Mouse (Mus musculus): Measurements from ENCODE around the gene Mbnl3. TPM values are rescaled to one million over a fixed set of nuclear protein-coding genes. Genes with fewer than 3 reads are reported as not detected.

Mbnl3 gene
- 12.3 and 14.0 TPM in 2 replicates for polyA plus RNA-seq (2015; fragmentation: Nextera tagmentation; extraction: Ambion mirVana)

DNA sequence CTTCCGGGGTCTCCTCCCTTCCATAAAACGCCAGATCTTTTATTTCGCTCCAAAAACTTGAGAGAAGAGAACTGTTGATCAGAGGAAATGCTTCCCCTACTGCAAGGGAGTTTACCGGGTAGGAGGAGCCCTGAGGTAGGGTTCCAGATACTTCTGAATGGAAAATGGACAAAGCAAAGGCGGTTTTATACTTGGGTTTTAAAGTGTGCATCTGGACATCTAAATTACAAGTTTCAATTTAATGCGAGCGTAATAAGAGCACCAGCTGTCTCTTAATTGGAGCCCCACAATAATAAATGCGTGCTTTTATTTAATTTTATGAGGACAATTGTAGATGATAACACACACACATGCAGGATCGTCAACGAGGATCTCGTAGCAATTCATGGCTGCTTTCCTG, at the start of gene Mbnl3:
Mbnl3 (minus strand) TSS at position 101 of the 400 bp plus-strand sequence.
- Histone ChIP-seq H3K27ac (peak within 1 kb of the TSS; percentile 87), H3K4me1 (no peaks in the 10 kb centered on the region), H3K9me3 (no peaks in the 10 kb centered on the region), H3K27me3 (peaks cover 7% of the 10 kb centered on the region; the same call in 1 of the 2 replicates), H3K9ac (peak within 1 kb of the TSS; percentile 39), H3K36me3 (no peaks in the 10 kb centered on the region), H3K4me2 (peak within 1 kb of the TSS; percentile 64), H3K4me3 (peak within 1 kb of the TSS; percentile 56)
- 31% methylated on average over 11 of the region's 11 CpGs for whole genome bisulfite sequencing
- ATAC-seq (ENCODE audit: insufficient number of reproducible peaks, low FRiP score, low TSS enrichment, low read depth): no peak

DNA sequence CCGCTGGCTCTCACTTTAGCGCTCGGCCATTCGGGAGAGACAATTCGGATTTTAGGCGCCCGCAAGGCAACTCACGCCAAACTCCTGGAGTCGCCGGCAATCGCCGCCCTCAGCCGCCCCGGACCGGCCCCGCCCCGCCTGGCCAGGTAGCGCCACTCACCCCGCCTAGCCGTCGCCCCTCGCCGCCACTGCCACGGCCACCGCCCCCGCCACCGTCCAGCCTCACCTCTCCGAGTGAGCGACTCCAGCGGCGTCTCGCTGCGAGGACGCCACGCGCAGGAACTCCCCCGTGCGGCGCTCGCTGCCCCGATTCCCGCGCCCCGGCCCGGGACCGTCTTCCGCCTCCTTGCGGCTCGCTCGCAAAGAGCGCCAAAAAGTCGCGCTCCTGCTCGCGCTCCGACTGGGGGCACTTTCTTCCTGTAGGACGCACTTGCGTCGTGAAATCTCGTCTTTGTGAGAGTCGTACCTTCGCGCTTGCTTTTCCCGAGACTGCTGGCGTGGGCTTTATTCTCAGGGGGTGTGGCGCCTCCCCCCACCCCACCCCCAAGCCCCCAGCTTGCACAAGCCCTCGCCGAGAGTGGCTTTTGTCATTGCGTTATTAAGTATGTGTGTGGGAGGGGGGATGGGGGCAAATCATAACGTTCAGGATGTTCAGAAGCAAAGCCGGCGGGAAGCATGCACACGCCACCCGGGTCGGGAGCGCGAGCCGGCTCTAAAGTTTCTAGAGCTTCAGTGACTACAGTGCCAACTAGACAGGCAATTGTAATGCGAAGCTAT, 596 bp downstream of the Mbnl3 start:
- 25% methylated on average over 68 of the region's 79 CpGs for WGBS
- peak overlapping the region; percentile 39 for H3K9ac ChIP-seq
- ATAC-seq (ENCODE audit: insufficient number of reproducible peaks, low FRiP score, low TSS enrichment, low read depth): peak; percentile 58; the same call in 1 of the 2 replicates

GRCm38 (mm10) chrX:51204626-51205547, 1.4 kb downstream of the Mbnl3 start:
- Histone ChIP-seq H3K4me2 (peak overlapping the region; percentile 64), H3K36me3 (no peaks in the 10 kb centered on the region), H3K4me3 (peak overlapping the region; percentile 56), H3K9me3 (no peaks in the 10 kb centered on the region), H3K9ac (peak overlapping the region; percentile 39), H3K27me3 (no peaks in the 10 kb centered on the region), H3K27ac (peak overlapping the region; percentile 87), H3K4me1 (no peaks in the 10 kb centered on the region)
- peak; percentile 80 for ATAC-seq (ENCODE audit: insufficient number of reproducible peaks, low FRiP score, low TSS enrichment, low read depth)
- WGBS: 20% methylated on average over 67 of the region's 67 CpGs

More for the DNA sequence above, 596 bp downstream of the Mbnl3 start:
- Histone ChIP-seq H3K4me3 (peak overlapping the region; percentile 56), H3K9me3 (no peaks in the 10 kb centered on the region), H3K27me3 (peaks cover 4% of the 10 kb centered on the region; the same call in 1 of the 2 replicates), H3K4me1 (no peaks in the 10 kb centered on the region), H3K4me2 (peak overlapping the region; percentile 64), H3K36me3 (no peaks in the 10 kb centered on the region), H3K27ac (peak overlapping the region; percentile 87)

GRCm38 (mm10) chrX:51197012-51197411, 9.3 kb downstream of the Mbnl3 start:
- no peak for ATAC-seq (ENCODE audit: insufficient number of reproducible peaks, low FRiP score, low TSS enrichment, low read depth)
- Histone ChIP-seq H3K9ac (no peak overlapping the region), H3K27ac (no peak overlapping the region)

DNA sequence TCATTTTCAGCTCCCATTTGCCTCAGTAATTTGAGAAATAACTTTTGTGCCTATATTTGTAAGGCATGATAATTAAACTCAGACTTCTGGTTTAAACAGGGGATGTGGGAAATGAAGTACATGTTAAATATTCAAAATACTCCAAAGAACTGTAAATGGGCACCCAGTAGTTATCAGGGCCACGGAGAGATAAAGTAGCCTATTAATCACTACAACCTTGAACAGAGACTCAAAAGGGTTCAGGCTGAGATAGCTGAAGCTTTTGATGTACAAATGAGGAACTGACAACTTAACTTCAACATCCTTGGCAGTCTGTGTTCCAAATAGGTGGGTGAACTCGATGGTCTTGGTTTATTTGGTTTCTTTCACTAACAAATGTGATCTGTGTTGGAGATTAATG, 34.4 kb downstream of the Mbnl3 start:
- Histone ChIP-seq H3K27me3 (no peaks in the 10 kb centered on the region), H3K9ac (no peak overlapping the region), H3K4me3 (no peak overlapping the region), H3K36me3 (no peaks in the 10 kb centered on the region), H3K4me2 (no peak overlapping the region), H3K9me3 (no peaks in the 10 kb centered on the region), H3K27ac (no peak overlapping the region), H3K4me1 (no peaks in the 10 kb centered on the region)
- ATAC-seq (ENCODE audit: insufficient number of reproducible peaks, low FRiP score, low TSS enrichment, low read depth): no peak
- 38% methylated on average over 2 of the region's 2 CpGs for WGBS

More at GRCm38 (mm10) chrX:51197012-51197411, 9.3 kb downstream of the Mbnl3 start:
- Histone ChIP-seq H3K4me2 (no peak overlapping the region), H3K9me3 (no peaks in the 10 kb centered on the region), H3K36me3 (no peaks in the 10 kb centered on the region), H3K27me3 (no peaks in the 10 kb centered on the region), H3K4me1 (no peaks in the 10 kb centered on the region), H3K4me3 (no peak overlapping the region)

GRCm38 (mm10) chrX:51171413-51171812, 34.9 kb downstream of the Mbnl3 start:
- no peaks in the 10 kb centered on the region for H3K9me3 ChIP-seq
- no peak overlapping the region for H3K4me2 ChIP-seq
- no peak overlapping the region for H3K27ac ChIP-seq
- no peak overlapping the region for H3K9ac ChIP-seq
- no peak overlapping the region for H3K4me3 ChIP-seq
- H3K27me3 ChIP-seq: no peaks in the 10 kb centered on the region
- H3K4me1 ChIP-seq: no peaks in the 10 kb centered on the region
- WGBS: 54% methylated on average over 6 of the region's 6 CpGs
- H3K36me3 ChIP-seq: no peaks in the 10 kb centered on the region
- ATAC-seq (ENCODE audit: insufficient number of reproducible peaks, low FRiP score, low TSS enrichment, low read depth): no peak

GRCm38 (mm10) chrX:51170404-51170803, 35.9 kb downstream of the Mbnl3 start:
- 78% methylated on average over 1 of the region's 1 CpGs for WGBS
- Histone ChIP-seq H3K9ac (no peak overlapping the region), H3K27me3 (no peaks in the 10 kb centered on the region), H3K4me2 (no peak overlapping the region), H3K9me3 (no peaks in the 10 kb centered on the region), H3K36me3 (no peaks in the 10 kb centered on the region), H3K4me3 (no peak overlapping the region), H3K4me1 (no peaks in the 10 kb centered on the region), H3K27ac (no peak overlapping the region)
- ATAC-seq (ENCODE audit: insufficient number of reproducible peaks, low FRiP score, low TSS enrichment, low read depth): no peak

GRCm38 (mm10) chrX:51169476-51170045, 36.8 kb downstream of the Mbnl3 start:
- Histone ChIP-seq H3K4me2 (no peak overlapping the region), H3K4me1 (no peaks in the 10 kb centered on the region), H3K9me3 (no peaks in the 10 kb centered on the region), H3K36me3 (no peaks in the 10 kb centered on the region), H3K4me3 (no peak overlapping the region), H3K27ac (no peak overlapping the region), H3K9ac (no peak overlapping the region), H3K27me3 (no peaks in the 10 kb centered on the region)
- ATAC-seq (ENCODE audit: insufficient number of reproducible peaks, low FRiP score, low TSS enrichment, low read depth): no peak
- 53% methylated on average over 5 of the region's 5 CpGs for WGBS

- H3K4me2 ChIP-seq: no peak overlapping the region
- H3K9me3 ChIP-seq: no peaks in the 10 kb centered on the region
- WGBS: 89% methylated on average over 3 of the region's 3 CpGs
- no peak for ATAC-seq (ENCODE audit: insufficient number of reproducible peaks, low FRiP score, low TSS enrichment, low read depth)
- no peak overlapping the region for H3K4me3 ChIP-seq
- no peaks in the 10 kb centered on the region for H3K4me1 ChIP-seq
- no peaks in the 10 kb centered on the region for H3K36me3 ChIP-seq
- no peaks in the 10 kb centered on the region for H3K27me3 ChIP-seq
- H3K27ac ChIP-seq: no peak overlapping the region
- H3K9ac ChIP-seq: no peak overlapping the region
These were observed 38.4 kb downstream of the Mbnl3 start for GRCm38 (mm10) chrX:51167976-51168375.

GRCm38 (mm10) chrX:51164766-51165165, 41.6 kb downstream of the Mbnl3 start:
- Histone ChIP-seq H3K9me3 (no peaks in the 10 kb centered on the region), H3K4me2 (no peak overlapping the region), H3K36me3 (no peaks in the 10 kb centered on the region), H3K27ac (no peak overlapping the region), H3K9ac (no peak overlapping the region), H3K4me1 (no peaks in the 10 kb centered on the region), H3K4me3 (no peak overlapping the region), H3K27me3 (no peaks in the 10 kb centered on the region)
- ATAC-seq (ENCODE audit: insufficient number of reproducible peaks, low FRiP score, low TSS enrichment, low read depth): no peak
- WGBS: 52% methylated on average over 5 of the region's 5 CpGs

GRCm38 (mm10) chrX:51148436-51148835, 57.9 kb downstream of the Mbnl3 start:
- Histone ChIP-seq H3K4me1 (no peaks in the 10 kb centered on the region), H3K27me3 (no peaks in the 10 kb centered on the region), H3K4me3 (no peak overlapping the region), H3K9me3 (no peaks in the 10 kb centered on the region), H3K4me2 (no peak overlapping the region), H3K9ac (no peak overlapping the region), H3K36me3 (no peaks in the 10 kb centered on the region), H3K27ac (no peak overlapping the region)
- no peak for ATAC-seq (ENCODE audit: insufficient number of reproducible peaks, low FRiP score, low TSS enrichment, low read depth)
- 49% methylated on average over 4 of the region's 4 CpGs for WGBS

Measured in limb, embryonic 15.5 days (tissue).